Mouse (Mus musculus): ENCODE data around the gene Pdia4.
"Not testable (repeated sequence)": the region's sequence is repeated elsewhere in the genome, so short reads cannot be mapped to it uniquely, and the experiment has no call there.

The Pdia4 gene

GRCm38 (mm10) chr6:47810181-47810580, 3.0 kb downstream of the Pdia4 start:
- no peak for DNase-seq

GRCm38 (mm10) chr6:47809053-47809452, 4.2 kb downstream of the Pdia4 start:
- DNase-seq = no peak

- no peak for DNase-seq
These were observed 4.7 kb downstream of the Pdia4 start for GRCm38 (mm10) chr6:47808545-47808944.

GRCm38 (mm10) chr6:47807419-47807818, 5.8 kb downstream of the Pdia4 start:
- no peak for DNase-seq

- no peak for DNase-seq
These were observed 7.7 kb downstream of the Pdia4 start for GRCm38 (mm10) chr6:47805520-47805919.

GRCm38 (mm10) chr6:47799079-47799478, 14.2 kb downstream of the Pdia4 start:
- peak in 1 of 2 experiments; percentile 49 for DNase-seq

GRCm38 (mm10) chr6:47794106-47794830, 19.0 kb downstream of the Pdia4 start:
- DNase-seq = peak; percentile 40 to 55

- no peak for DNase-seq
These were observed 19.9 kb downstream of the Pdia4 start for GRCm38 (mm10) chr6:47793284-47793683.

- no peak for DNase-seq
These were observed 20.7 kb downstream of the Pdia4 start for GRCm38 (mm10) chr6:47792533-47792932.

- DNase-seq = peak in 1 of 2 experiments; percentile 44
These were observed 22.5 kb downstream of the Pdia4 start for GRCm38 (mm10) chr6:47790745-47791144.

- DNase-seq = no peak
These were observed 24.4 kb downstream of the Pdia4 start for GRCm38 (mm10) chr6:47788821-47789220.

GRCm38 (mm10) chr6:47787941-47788736, 25.1 kb downstream of the Pdia4 start:
- peak; percentile 84 to 88 for DNase-seq

GRCm38 (mm10) chr6:47784707-47785412, 28.4 kb downstream of the Pdia4 start:
- DNase-seq = no peak

GRCm38 (mm10) chr6:47781091-47781968, 31.9 kb downstream of the Pdia4 start:
- peak; percentile 39 to 75 for DNase-seq

GRCm38 (mm10) chr6:47780576-47781013, 32.6 kb downstream of the Pdia4 start:
- DNase-seq = peak in 1 of 2 experiments; percentile 37

- DNase-seq = peak in 1 of 2 experiments; percentile 7
These were observed 41.5 kb downstream of the Pdia4 start for GRCm38 (mm10) chr6:47771760-47772159.

- not testable (repeated sequence) for DNase-seq
These were observed 42.1 kb downstream of the Pdia4 start for GRCm38 (mm10) chr6:47771113-47771512.

GRCm38 (mm10) chr6:47769861-47770260, 43.4 kb downstream of the Pdia4 start:
- not testable (repeated sequence) for DNase-seq

- DNase-seq = not testable (repeated sequence)
These were observed 44.7 kb downstream of the Pdia4 start for GRCm38 (mm10) chr6:47768520-47768919.

GRCm38 (mm10) chr6:47767355-47767754, 45.9 kb downstream of the Pdia4 start:
- DNase-seq = not testable (repeated sequence)

GRCm38 (mm10) chr6:47762686-47763085, 50.5 kb downstream of the Pdia4 start:
- DNase-seq = not testable (repeated sequence)

- not testable (repeated sequence) for DNase-seq
These were observed 53.8 kb downstream of the Pdia4 start for GRCm38 (mm10) chr6:47759406-47759805.

All from kidney, adult 8-10 months (tissue).